Mouse (Mus musculus) embryonic fibroblast, embryonic 13.5 days (primary cell): ENCODE results near the gene Atp8a2.

Experiments used
- CTCF ChIP-seq: IDR thresholded peaks from 2 replicates; pipeline ENCODE4 v1.5.1; 2011; ENCODE audit warnings: mild to moderate bottlenecking, control low read depth, low read length, moderate library complexity, borderline replicate concordance; ENCODE audit not compliant: insufficient read depth
- POLR2A ChIP-seq: IDR thresholded peaks from 2 replicates; pipeline ENCODE4 v1.6.1; 2011; ENCODE audit warnings: low read depth, mild to moderate bottlenecking, control low read depth, low read length, moderate library complexity

DNA sequence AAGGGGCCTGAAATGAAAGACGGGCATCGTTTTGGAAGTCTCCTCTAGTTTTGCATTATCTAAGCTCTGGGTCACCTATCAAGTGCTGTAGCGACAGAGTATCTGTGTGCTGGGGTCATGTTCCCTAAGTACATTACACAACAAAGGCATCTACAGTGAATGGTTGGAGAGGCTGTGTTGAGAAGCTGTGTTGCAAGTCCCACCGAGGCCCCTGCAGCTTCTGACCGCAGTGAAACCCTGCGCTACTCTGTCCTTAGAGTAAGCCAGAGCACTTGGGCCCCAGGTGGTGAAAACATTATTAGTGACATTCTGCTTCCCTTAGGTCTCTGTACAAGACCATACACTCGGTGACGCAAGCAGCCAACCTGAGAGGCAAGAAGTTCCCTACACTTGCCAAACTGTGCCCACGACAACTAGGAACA lies 20.5 kb downstream of the Atp8a2 start:
- TF ChIP-seq CTCF = no peak
- no peak for TF ChIP-seq POLR2A
